Mouse (Mus musculus) liver, embryonic 14.5 days (tissue): Measurements from ENCODE around the gene 5430427O19Rik.

Source experiments
- CTCF ChIP-seq: IDR thresholded peaks from 2 replicates; pipeline ENCODE4 v1.5.1; 2016; ENCODE audit warnings: antibody characterized with exemption, low read depth, control low read depth
- EP300 ChIP-seq: IDR thresholded peaks from 2 replicates; pipeline ENCODE4 v1.6.1; 2016; ENCODE audit warnings: antibody characterized with exemption, low read depth

GRCm38 (mm10) chrX:85901195-85901594, 31.0 kb downstream of the 5430427O19Rik start:
- TF ChIP-seq CTCF (no peak), EP300 (no peak)
